Mouse (Mus musculus): ENCODE data around the gene Gabrr2. TPM values are rescaled to one million over a fixed set of nuclear protein-coding genes. Genes with fewer than 3 reads are reported as not detected.

Gabrr2 gene
- polyA plus RNA-seq, 1 experiment from 2014 or later: not detected

DNA sequence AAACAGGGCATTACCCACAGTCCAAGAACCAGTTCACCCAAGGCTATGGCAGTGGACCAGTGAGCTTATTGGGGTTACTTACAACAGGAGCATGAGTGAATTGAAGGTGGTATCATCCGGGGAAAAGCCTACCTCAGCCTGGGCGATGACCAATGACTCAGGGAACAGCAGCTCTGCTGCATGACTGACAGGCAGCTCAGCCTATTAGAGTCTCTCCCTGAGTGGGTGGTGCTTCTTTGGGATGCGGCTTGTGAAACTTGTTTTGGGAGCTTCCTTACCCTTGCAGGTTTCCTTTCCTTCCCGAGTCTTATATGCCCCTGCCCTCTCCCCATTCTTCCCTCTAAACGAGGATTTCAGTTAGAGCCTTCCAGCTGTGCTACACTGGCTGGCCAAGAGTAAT lies 10.1 kb upstream of the Gabrr2 start:
- no peak for ATAC-seq (replicated peaks; ENCODE audit: low FRiP score)
- 88% methylated on average over 5 of the region's 5 CpGs for WGBS
- Histone ChIP-seq H3K4me2 (no peak overlapping the region), H3K27me3 (no peaks in the 10 kb centered on the region), H3K36me3 (peaks cover 46% of the 10 kb centered on the region), H3K9ac (no peak overlapping the region), H3K9me3 (replicated peaks) (no peaks in the 10 kb centered on the region), H3K4me1 (no peaks in the 10 kb centered on the region), H3K4me3 (replicated peaks) (no peak overlapping the region), H3K27ac (no peak overlapping the region)

DNA sequence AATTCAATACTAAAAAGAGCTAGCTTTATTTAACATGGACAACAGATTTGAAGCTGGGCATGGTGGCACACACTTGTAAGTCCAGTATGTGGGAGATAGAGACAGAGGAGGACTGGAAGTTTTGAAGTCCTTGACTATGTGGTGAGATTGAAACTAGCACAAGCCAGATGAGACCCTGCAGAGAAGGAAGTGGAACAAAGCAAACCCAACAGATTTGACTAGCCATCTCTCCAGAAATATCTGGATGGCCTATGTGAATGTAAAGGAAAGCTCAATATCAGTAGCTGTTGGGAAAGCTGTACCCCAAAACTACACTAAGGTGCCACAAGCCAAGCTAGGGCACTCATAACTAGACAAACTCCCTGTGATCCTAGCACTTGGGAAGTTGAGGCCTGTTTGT lies 8.4 kb upstream of the Gabrr2 start:
- no peak for ATAC-seq (replicated peaks; ENCODE audit: low FRiP score)
- H3K27ac ChIP-seq: no peak overlapping the region
- H3K4me1 ChIP-seq: 0 out of 2 replicates have a peak, but pooled peaks cover 3% of the 10 kb centered on the region
- H3K9ac ChIP-seq: no peak overlapping the region
- no peak overlapping the region for H3K4me2 ChIP-seq
- H3K4me3 ChIP-seq (replicated peaks): no peak overlapping the region
- H3K36me3 ChIP-seq: peaks cover 29% of the 10 kb centered on the region
- H3K27me3 ChIP-seq: no peaks in the 10 kb centered on the region
- no peaks in the 10 kb centered on the region for H3K9me3 ChIP-seq (replicated peaks)

GRCm38 (mm10) chr4:33056317-33056716 lies 6.5 kb upstream of the Gabrr2 start:
- Histone ChIP-seq H3K4me3 (replicated peaks) (no peak overlapping the region), H3K9ac (no peak overlapping the region), H3K9me3 (replicated peaks) (no peaks in the 10 kb centered on the region), H3K27ac (no peak overlapping the region), H3K27me3 (no peaks in the 10 kb centered on the region), H3K4me1 (0 out of 2 replicates have a peak, but pooled peaks cover 3% of the 10 kb centered on the region), H3K36me3 (peaks cover 13% of the 10 kb centered on the region), H3K4me2 (no peak overlapping the region)
- ATAC-seq (replicated peaks; ENCODE audit: low FRiP score): no peak
- WGBS: 87% methylated on average over 1 of the region's 1 CpGs

DNA sequence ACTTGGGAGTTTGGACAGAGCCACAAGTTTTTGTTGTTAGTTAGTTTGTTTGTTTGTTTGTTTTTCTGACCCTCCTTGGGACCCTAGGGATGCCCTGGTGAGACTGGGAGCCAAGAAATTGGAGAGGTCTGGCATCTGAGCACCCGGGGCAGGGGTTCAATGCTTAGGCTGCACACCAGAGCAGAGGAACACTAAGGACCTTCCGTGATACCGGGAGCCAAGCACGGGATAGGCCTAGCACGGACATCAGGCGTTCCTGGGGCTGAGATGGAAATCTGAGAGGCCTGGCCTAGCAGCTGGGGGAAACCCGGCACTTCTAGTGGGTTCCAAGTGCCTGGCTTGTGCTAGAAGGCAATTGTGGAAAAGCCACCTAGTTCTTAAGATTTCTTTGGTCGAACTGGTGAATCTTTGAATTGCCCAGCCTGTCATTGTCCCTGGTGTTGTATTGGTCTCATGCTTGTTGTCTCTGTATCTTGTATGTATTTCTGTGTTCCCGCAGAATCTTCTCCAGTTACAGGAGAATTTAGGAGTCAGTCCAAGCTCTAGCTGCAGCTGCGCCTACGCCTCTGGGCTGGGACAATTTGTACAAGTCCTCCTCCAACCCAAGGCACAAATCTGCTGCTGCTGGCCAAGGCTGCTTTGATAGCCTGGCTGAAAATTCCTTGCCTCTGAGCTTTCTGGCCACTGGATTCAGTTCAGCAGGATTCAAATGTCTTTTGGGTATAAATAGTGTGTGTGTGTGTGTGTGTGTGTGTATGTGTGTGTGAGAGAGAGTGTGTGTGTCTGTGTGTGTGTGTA lies 4.7 kb upstream of the Gabrr2 start:
- Histone ChIP-seq H3K27me3 (no peaks in the 10 kb centered on the region), H3K9me3 (replicated peaks) (no peaks in the 10 kb centered on the region), H3K9ac (no peak overlapping the region), H3K4me2 (no peak overlapping the region), H3K27ac (no peak overlapping the region), H3K4me1 (0 out of 2 replicates have a peak, but pooled peaks cover 3% of the 10 kb centered on the region), H3K36me3 (no peaks in the 10 kb centered on the region), H3K4me3 (replicated peaks) (no peak overlapping the region)
- no peak for ATAC-seq (replicated peaks; ENCODE audit: low FRiP score)
- WGBS: 60% methylated on average over 11 of the region's 11 CpGs

DNA sequence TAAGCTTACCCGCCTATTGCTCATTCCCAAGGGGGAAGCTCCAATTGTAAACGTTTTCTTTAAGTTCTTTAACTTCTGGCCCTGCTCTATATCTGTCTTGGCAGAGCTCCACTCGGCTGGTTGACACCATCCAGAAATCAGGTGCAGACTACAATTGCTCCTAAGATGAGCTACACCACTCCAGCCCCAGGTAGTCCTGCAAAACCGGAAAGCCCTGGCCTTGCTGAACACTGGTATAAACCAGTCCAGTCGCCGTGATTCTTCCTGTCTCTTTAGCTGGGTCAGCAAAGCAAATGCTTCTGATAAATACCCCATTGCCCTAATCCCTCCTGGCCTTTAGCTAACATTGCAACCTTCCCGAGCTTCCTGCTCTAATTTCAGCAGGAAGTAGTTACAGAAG lies 1.6 kb upstream of the Gabrr2 start:
- Histone ChIP-seq H3K9ac (no peak overlapping the region), H3K4me1 (0 out of 2 replicates have a peak, but pooled peaks cover 3% of the 10 kb centered on the region), H3K4me2 (no peak overlapping the region), H3K9me3 (replicated peaks) (no peaks in the 10 kb centered on the region), H3K27ac (no peak overlapping the region), H3K36me3 (no peaks in the 10 kb centered on the region), H3K27me3 (no peaks in the 10 kb centered on the region), H3K4me3 (replicated peaks) (no peak overlapping the region)
- ATAC-seq (replicated peaks; ENCODE audit: low FRiP score): no peak
- 46% methylated on average over 7 of the region's 7 CpGs for WGBS

GRCm38 (mm10) chr4:33064986-33065385 lies 2.2 kb downstream of the Gabrr2 start:
- no peak for ATAC-seq (replicated peaks; ENCODE audit: low FRiP score)
- Histone ChIP-seq H3K36me3 (no peaks in the 10 kb centered on the region), H3K4me2 (no peak overlapping the region), H3K27ac (no peak overlapping the region), H3K27me3 (no peaks in the 10 kb centered on the region), H3K9me3 (replicated peaks) (no peaks in the 10 kb centered on the region), H3K9ac (no peak overlapping the region), H3K4me1 (no peaks in the 10 kb centered on the region), H3K4me3 (replicated peaks) (no peak overlapping the region)
- 81% methylated on average over 6 of the region's 6 CpGs for WGBS

DNA sequence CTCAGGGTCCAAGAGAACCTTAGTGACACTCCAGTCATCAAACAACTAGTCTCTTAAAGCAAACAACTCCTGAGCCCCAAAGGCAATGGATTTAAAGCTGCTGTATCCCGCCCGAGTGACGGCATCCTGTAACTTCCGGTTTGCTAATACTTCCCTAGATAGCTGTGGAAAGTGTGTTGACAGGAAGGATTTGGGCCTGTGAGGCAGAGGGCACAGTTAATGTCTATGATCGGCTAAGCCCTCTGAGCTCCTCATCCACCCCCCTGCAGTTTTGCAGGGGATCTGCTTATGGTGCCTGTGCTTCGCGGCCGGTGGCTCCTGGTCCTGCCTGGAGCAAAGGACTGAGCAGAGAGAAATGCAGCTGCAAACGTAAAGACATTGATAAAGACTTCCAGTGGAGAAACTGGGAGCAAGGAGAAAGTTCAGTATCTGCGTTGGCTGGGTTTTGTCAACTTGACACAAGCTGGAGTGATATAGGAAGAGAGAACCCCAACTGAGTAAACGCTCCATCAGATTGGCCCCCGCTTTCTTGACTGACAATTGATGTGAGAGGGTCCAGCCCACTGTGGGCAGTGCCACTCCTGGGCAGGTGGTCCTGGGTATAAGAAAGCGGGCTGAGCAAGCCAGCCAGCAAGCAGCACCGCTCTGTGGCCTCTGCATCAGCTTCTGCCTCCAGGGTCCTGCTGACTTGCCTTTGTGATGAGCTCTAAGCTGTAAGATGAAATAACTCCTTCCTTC lies 3.6 kb downstream of the Gabrr2 start:
- Histone ChIP-seq H3K27ac (no peak overlapping the region), H3K4me3 (replicated peaks) (no peak overlapping the region), H3K9me3 (replicated peaks) (no peaks in the 10 kb centered on the region), H3K9ac (no peak overlapping the region), H3K36me3 (no peaks in the 10 kb centered on the region), H3K27me3 (no peaks in the 10 kb centered on the region), H3K4me2 (no peak overlapping the region), H3K4me1 (no peaks in the 10 kb centered on the region)
- ATAC-seq (replicated peaks; ENCODE audit: low FRiP score): no peak
- 65% methylated on average over 14 of the region's 14 CpGs for WGBS

DNA sequence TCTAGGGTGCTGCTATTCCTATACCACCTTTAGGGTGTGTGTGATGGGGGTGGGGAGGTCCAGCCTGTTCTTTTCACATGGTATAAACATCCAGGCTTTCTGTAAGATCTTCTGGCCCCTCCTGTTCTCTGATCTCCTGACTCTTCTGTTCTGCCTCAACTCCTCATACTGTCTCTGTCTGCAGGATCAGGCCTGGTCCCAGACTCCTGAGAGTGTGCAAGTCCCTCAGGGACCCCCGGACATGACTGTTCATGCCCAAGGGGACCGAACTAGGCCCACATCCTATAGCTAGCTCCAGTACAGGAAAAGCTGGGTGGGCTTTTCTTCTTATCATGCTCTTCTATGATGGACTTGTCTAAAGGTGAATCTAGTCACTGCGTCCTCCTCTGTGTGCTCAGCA lies 4.5 kb downstream of the Gabrr2 start:
- Histone ChIP-seq H3K36me3 (no peaks in the 10 kb centered on the region), H3K4me1 (no peaks in the 10 kb centered on the region), H3K27ac (no peak overlapping the region), H3K27me3 (no peaks in the 10 kb centered on the region), H3K4me3 (replicated peaks) (no peak overlapping the region), H3K4me2 (no peak overlapping the region), H3K9me3 (replicated peaks) (no peaks in the 10 kb centered on the region), H3K9ac (no peak overlapping the region)
- no peak for ATAC-seq (replicated peaks; ENCODE audit: low FRiP score)
- 91% methylated on average over 3 of the region's 3 CpGs for WGBS

- Histone ChIP-seq H3K4me1 (0 out of 2 replicates have a peak, but pooled peaks cover 2% of the 10 kb centered on the region), H3K4me3 (replicated peaks) (no peak overlapping the region), H3K36me3 (no peaks in the 10 kb centered on the region), H3K4me2 (no peak overlapping the region), H3K27ac (no peak overlapping the region), H3K9me3 (replicated peaks) (no peaks in the 10 kb centered on the region), H3K9ac (no peak overlapping the region), H3K27me3 (no peaks in the 10 kb centered on the region)
- no peak for ATAC-seq (replicated peaks; ENCODE audit: low FRiP score)
- 91% methylated on average over 6 of the region's 6 CpGs for WGBS
These were observed 5.0 kb downstream of the Gabrr2 start for GRCm38 (mm10) chr4:33067826-33068225.

- 50% methylated on average over 6 of the region's 6 CpGs for WGBS
These were observed 6.1 kb downstream of the Gabrr2 start for GRCm38 (mm10) chr4:33068894-33069293.

DNA sequence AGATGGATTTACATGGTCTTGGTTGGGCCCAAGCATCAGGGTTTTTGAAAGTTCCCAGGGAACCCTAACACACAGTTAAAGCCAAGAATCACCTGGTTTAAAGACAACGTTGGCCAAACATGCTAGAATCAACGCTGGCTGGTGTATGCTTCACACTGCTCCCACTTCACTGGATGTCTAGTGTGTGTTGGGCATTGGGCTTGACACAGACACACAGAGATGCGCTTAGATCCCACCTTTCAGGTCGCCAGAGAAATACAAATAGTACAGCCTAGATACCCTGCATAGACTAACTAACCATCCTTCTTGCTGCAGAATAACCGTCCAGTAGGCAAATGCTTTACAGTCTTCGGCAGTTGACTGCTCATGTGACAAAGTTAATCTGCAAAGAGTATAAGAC lies 7.5 kb downstream of the Gabrr2 start:
- no peaks in the 10 kb centered on the region for H3K27me3 ChIP-seq
- no peak overlapping the region for H3K4me2 ChIP-seq
- no peaks in the 10 kb centered on the region for H3K9me3 ChIP-seq (replicated peaks)
- no peak for ATAC-seq (replicated peaks; ENCODE audit: low FRiP score)
- no peak overlapping the region for H3K27ac ChIP-seq
- 93% methylated on average over 6 of the region's 6 CpGs for WGBS
- H3K4me3 ChIP-seq (replicated peaks): no peak overlapping the region
- H3K36me3 ChIP-seq: no peaks in the 10 kb centered on the region
- 0 out of 2 replicates have a peak, but pooled peaks cover 3% of the 10 kb centered on the region for H3K4me1 ChIP-seq
- no peak overlapping the region for H3K9ac ChIP-seq

More at GRCm38 (mm10) chr4:33068894-33069293, 6.1 kb downstream of the Gabrr2 start:
- no peak overlapping the region for H3K27ac ChIP-seq
- no peak overlapping the region for H3K4me3 ChIP-seq (replicated peaks)
- H3K4me2 ChIP-seq: no peak overlapping the region
- no peak overlapping the region for H3K9ac ChIP-seq
- no peaks in the 10 kb centered on the region for H3K36me3 ChIP-seq
- no peaks in the 10 kb centered on the region for H3K27me3 ChIP-seq
- H3K9me3 ChIP-seq (replicated peaks): no peaks in the 10 kb centered on the region
- 0 out of 2 replicates have a peak, but pooled peaks cover 3% of the 10 kb centered on the region for H3K4me1 ChIP-seq
- ATAC-seq (replicated peaks; ENCODE audit: low FRiP score): no peak

DNA sequence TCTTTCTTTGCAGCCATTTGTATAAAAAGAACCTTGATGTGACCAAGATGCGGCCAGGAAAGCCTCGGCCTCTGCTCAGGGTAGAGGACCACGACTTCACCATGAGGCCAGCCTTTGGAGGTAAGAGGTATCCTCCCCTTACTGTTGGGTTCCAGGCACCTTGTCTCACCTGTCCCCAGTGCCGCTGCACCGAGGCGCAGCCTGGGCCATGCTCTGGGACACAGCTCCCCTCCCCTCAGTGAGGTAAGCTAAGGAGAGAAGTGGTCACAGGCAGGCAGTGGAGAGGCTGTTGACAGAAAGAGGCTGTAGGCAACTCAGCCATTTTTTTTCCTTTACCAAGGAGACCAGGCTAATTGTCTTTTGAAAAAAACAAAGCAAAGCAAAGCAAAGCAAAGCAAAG lies 8.5 kb downstream of the Gabrr2 start:
- H3K4me2 ChIP-seq: no peak overlapping the region
- H3K27me3 ChIP-seq: no peaks in the 10 kb centered on the region
- H3K4me1 ChIP-seq: 0 out of 2 replicates have a peak, but pooled peaks cover 3% of the 10 kb centered on the region
- H3K27ac ChIP-seq: no peak overlapping the region
- H3K9me3 ChIP-seq (replicated peaks): no peaks in the 10 kb centered on the region
- H3K36me3 ChIP-seq: no peaks in the 10 kb centered on the region
- no peak overlapping the region for H3K9ac ChIP-seq
- WGBS: 89% methylated on average over 6 of the region's 6 CpGs
- H3K4me3 ChIP-seq (replicated peaks): no peak overlapping the region
- no peak for ATAC-seq (replicated peaks; ENCODE audit: low FRiP score)
